Mouse (Mus musculus): ENCODE results near the gene Egf.
"Not testable (repeated sequence)": the region's sequence is repeated elsewhere in the genome, so short reads cannot be mapped to it uniquely, and the experiment has no call there.

The Egf gene

GRCm38 (mm10) chr3:129754650-129755604, at the start of gene Egf:
Gene Egf (minus strand): TSS chr3:129755316.
- peak; percentile 35 for DNase-seq

- no peak for DNase-seq
Measured at GRCm38 (mm10) chr3:129803765-129804164, 48.6 kb upstream of the Egf start, which contains the start of gene Lrit3. Gene Lrit3 (minus strand): TSS chr3:129804030.

GRCm38 (mm10) chr3:129799011-129799410, 43.9 kb upstream of the Egf start:
- DNase-seq, result no peak

- no peak for DNase-seq
Measured at GRCm38 (mm10) chr3:129798551-129798950, 43.4 kb upstream of the Egf start.

- no peak for DNase-seq
Measured at GRCm38 (mm10) chr3:129797341-129797740, 42.2 kb upstream of the Egf start.

- no peak for DNase-seq
Measured at GRCm38 (mm10) chr3:129793801-129794200, 38.7 kb upstream of the Egf start.

GRCm38 (mm10) chr3:129782746-129783145, 27.6 kb upstream of the Egf start:
- no peak for DNase-seq

GRCm38 (mm10) chr3:129781435-129781834, 26.3 kb upstream of the Egf start:
- no peak for DNase-seq

GRCm38 (mm10) chr3:129771210-129771609, 16.1 kb upstream of the Egf start:
- DNase-seq, result no peak

GRCm38 (mm10) chr3:129766971-129767794, 12.1 kb upstream of the Egf start:
- no peak for DNase-seq

GRCm38 (mm10) chr3:129766106-129766505, 11.0 kb upstream of the Egf start:
- no peak for DNase-seq

- not testable (repeated sequence) for DNase-seq
Measured at GRCm38 (mm10) chr3:129757599-129757998, 2.5 kb upstream of the Egf start.

- peak; percentile 57 for DNase-seq
Measured at GRCm38 (mm10) chr3:129744803-129745202, 10.3 kb downstream of the Egf start.

GRCm38 (mm10) chr3:129742781-129743180, 12.3 kb downstream of the Egf start:
- no peak for DNase-seq

GRCm38 (mm10) chr3:129738291-129739183, 16.6 kb downstream of the Egf start:
- DNase-seq, result no peak

- no peak for DNase-seq
Measured at GRCm38 (mm10) chr3:129731636-129732035, 23.5 kb downstream of the Egf start.

GRCm38 (mm10) chr3:129730426-129730825, 24.7 kb downstream of the Egf start:
- peak; percentile 39 for DNase-seq

GRCm38 (mm10) chr3:129729916-129730315, 25.2 kb downstream of the Egf start:
- no peak for DNase-seq

GRCm38 (mm10) chr3:129725592-129725991, 29.5 kb downstream of the Egf start:
- DNase-seq, result no peak

GRCm38 (mm10) chr3:129724961-129725501, 30.1 kb downstream of the Egf start:
- DNase-seq, result peak; percentile 93

- DNase-seq, result peak; percentile 2
Measured at GRCm38 (mm10) chr3:129724505-129724904, 30.6 kb downstream of the Egf start.

GRCm38 (mm10) chr3:129723311-129723710, 31.8 kb downstream of the Egf start:
- DNase-seq, result no peak

Measured in lung, postnatal 14 days (tissue).